Mouse (Mus musculus) stomach, embryonic 14.5 days (tissue): ENCODE measurements around the gene Ttc41. TPM values are rescaled to one million over a fixed set of nuclear protein-coding genes. Genes with fewer than 3 reads are reported as not detected.
A peak's percentile ranks its signal among the peaks of the same experiment; 100 is the strongest.

Experiments
- ATAC-seq: fragments of 200-750 bp; cut with Nextera tagmentation; 2 replicates; pipeline ENCODE4 v1.8.0; 2017; ENCODE audit warnings: low read depth, moderate TSS enrichment; ENCODE audit not compliant: insufficient number of reproducible peaks, insufficient read depth, low FRiP score
- H3K27ac ChIP-seq: fragments of 300-500 bp; sonication (generic); 2 replicates; pipeline ENCODE4 v1.5.1; 2014; ENCODE audit warnings: mild to moderate bottlenecking, low read length, moderate library complexity, mixed read lengths
- H3K27me3 ChIP-seq: fragments of 300-500 bp; sonication (generic); 2 replicates; pipeline ENCODE4 v1.6.1; 2014; ENCODE audit warnings: low read length, control low read depth, mixed read lengths; ENCODE audit not compliant: control insufficient read depth, insufficient read depth
- H3K36me3 ChIP-seq: fragments of 300-500 bp; sonication (generic); 2 replicates; pipeline ENCODE4 v1.6.1; 2014; ENCODE audit warnings: mild to moderate bottlenecking, control low read depth, low read length, moderate library complexity, mixed read lengths; ENCODE audit not compliant: control insufficient read depth, insufficient read depth
- H3K4me1 ChIP-seq: fragments of 300-500 bp; sonication (generic); 2 replicates; pipeline ENCODE4 v1.6.1; 2014; ENCODE audit warnings: low read length, control low read depth, mixed read lengths; ENCODE audit not compliant: control insufficient read depth, insufficient read depth
- H3K4me2 ChIP-seq: fragments of 300-500 bp; sonication (generic); replicated peaks from 2 replicates; pipeline ENCODE4 v1.6.1; 2014; ENCODE audit warnings: low read depth, low read length, control low read depth
- H3K4me3 ChIP-seq: fragments of 300-500 bp; sonication (generic); 2 replicates; pipeline ENCODE4 v1.5.1; 2014; ENCODE audit warnings: low read depth, low read length, control low read depth
- H3K9ac ChIP-seq: fragments of 300-500 bp; sonication (generic); replicated peaks from 2 replicates; pipeline ENCODE4 v1.6.1; 2014; ENCODE audit warnings: low read depth, mild to moderate bottlenecking, control low read depth, low read length, moderate library complexity, mixed read lengths
- H3K9me3 ChIP-seq: fragments of 300-500 bp; sonication (generic); 2 replicates; pipeline ENCODE4 v1.6.1; 2016; ENCODE audit warnings: low read depth, low read length, control low read depth; ENCODE audit not compliant: control insufficient read depth
- WGBS: fragments of 180-500 bp; shearing (Covaris S2); extraction: QIAGEN DNeasy Blood & Tissue Kit; methylation state at CpG from one replicate; pipeline ENCODE4 v1.1.7; 2014; 5-methylcytosine and 5-hydroxymethylcytosine counted together
- polyA plus RNA-seq: library from polyadenylated mRNA; unstranded; fragments of >200 nt; fragmentation: Nextera tagmentation; extraction: Ambion mirVana; gene quantifications from 2 replicates; pipeline ENCODE4 v1.2.1, GENCODE M21; 2014

Gene Ttc41
- polyA plus RNA-seq, 1 experiment from 2014 or later, result 1.8 TPM

GRCm38 (mm10) chr10:86761236-86761635 is 55.6 kb downstream of the Ttc41 start:
- ATAC-seq, result no peak
- Histone ChIP-seq H3K27ac (no peak overlapping the region), H3K4me2 (no peak overlapping the region), H3K9me3 (no peaks in the 10 kb centered on the region), H3K9ac (no peak overlapping the region), H3K4me3 (no peak overlapping the region), H3K36me3 (no peaks in the 10 kb centered on the region), H3K27me3 (no peaks in the 10 kb centered on the region), H3K4me1 (no peaks in the 10 kb centered on the region)
- 74% methylated on average over 1 of the region's 1 CpGs for WGBS

- no peak overlapping the region for H3K9ac ChIP-seq
- no peak for ATAC-seq
- H3K4me1 ChIP-seq, result no peaks in the 10 kb centered on the region
- H3K9me3 ChIP-seq, result no peaks in the 10 kb centered on the region
- 50% methylated on average over 7 of the region's 7 CpGs for WGBS
- H3K4me3 ChIP-seq, result no peak overlapping the region
- H3K36me3 ChIP-seq, result no peaks in the 10 kb centered on the region
- no peaks in the 10 kb centered on the region for H3K27me3 ChIP-seq
- no peak overlapping the region for H3K27ac ChIP-seq
- no peak overlapping the region for H3K4me2 ChIP-seq
Observed at GRCm38 (mm10) chr10:86761722-86762383, 56.2 kb downstream of the Ttc41 start.

GRCm38 (mm10) chr10:86762384-86762730 is 56.7 kb downstream of the Ttc41 start:
- no peaks in the 10 kb centered on the region for H3K4me1 ChIP-seq
- H3K27ac ChIP-seq, result no peak overlapping the region
- 66% methylated on average over 3 of the region's 3 CpGs for WGBS
- H3K4me2 ChIP-seq, result no peak overlapping the region
- no peak overlapping the region for H3K9ac ChIP-seq
- no peak overlapping the region for H3K4me3 ChIP-seq
- no peaks in the 10 kb centered on the region for H3K9me3 ChIP-seq
- ATAC-seq, result no peak
- no peaks in the 10 kb centered on the region for H3K27me3 ChIP-seq
- H3K36me3 ChIP-seq, result no peaks in the 10 kb centered on the region

GRCm38 (mm10) chr10:86763672-86764071 is 58.1 kb downstream of the Ttc41 start, which contains the start of gene Gm49358:
Gene Gm49358 (plus strand): TSS chr10:86763972.
- H3K4me1 ChIP-seq, result no peaks in the 10 kb centered on the region
- H3K36me3 ChIP-seq, result no peaks in the 10 kb centered on the region
- no peak for ATAC-seq
- 64% methylated on average over 5 of the region's 5 CpGs for WGBS
- no peaks in the 10 kb centered on the region for H3K27me3 ChIP-seq
- no peak within 1 kb of the TSS for H3K9ac ChIP-seq
- H3K27ac ChIP-seq, result no peak within 1 kb of the TSS
- no peaks in the 10 kb centered on the region for H3K9me3 ChIP-seq
- no peak within 1 kb of the TSS for H3K4me2 ChIP-seq
- no peak within 1 kb of the TSS for H3K4me3 ChIP-seq

- no peak overlapping the region for H3K4me3 ChIP-seq
- no peaks in the 10 kb centered on the region for H3K9me3 ChIP-seq
- 86% methylated on average over 4 of the region's 4 CpGs for WGBS
- H3K4me2 ChIP-seq, result no peak overlapping the region
- H3K27ac ChIP-seq, result no peak overlapping the region
- peaks cover 3% of the 10 kb centered on the region; the same call in 1 of the 2 replicates for H3K4me1 ChIP-seq
- no peaks in the 10 kb centered on the region for H3K27me3 ChIP-seq
- ATAC-seq, result no peak
- no peaks in the 10 kb centered on the region for H3K36me3 ChIP-seq
- H3K9ac ChIP-seq, result no peak overlapping the region
Observed at GRCm38 (mm10) chr10:86765344-86765966, 59.8 kb downstream of the Ttc41 start.

GRCm38 (mm10) chr10:86769216-86769615 is 63.6 kb downstream of the Ttc41 start:
- Histone ChIP-seq H3K4me3 (no peak overlapping the region), H3K4me1 (peaks cover 3% of the 10 kb centered on the region; the same call in 1 of the 2 replicates), H3K36me3 (no peaks in the 10 kb centered on the region), H3K27ac (peak overlapping the region; percentile 36; the same call in 1 of the 2 replicates), H3K9ac (no peak overlapping the region), H3K9me3 (no peaks in the 10 kb centered on the region), H3K27me3 (no peaks in the 10 kb centered on the region), H3K4me2 (no peak overlapping the region)
- no peak for ATAC-seq
- 45% methylated on average over 5 of the region's 5 CpGs for WGBS

GRCm38 (mm10) chr10:86769797-86770196 is 64.2 kb downstream of the Ttc41 start:
- H3K4me1 ChIP-seq, result peaks cover 3% of the 10 kb centered on the region; the same call in 1 of the 2 replicates
- no peak overlapping the region for H3K9ac ChIP-seq
- H3K9me3 ChIP-seq, result no peaks in the 10 kb centered on the region
- no peak overlapping the region for H3K27ac ChIP-seq
- no peak overlapping the region for H3K4me3 ChIP-seq
- H3K4me2 ChIP-seq, result no peak overlapping the region
- no peaks in the 10 kb centered on the region for H3K36me3 ChIP-seq
- no peak for ATAC-seq
- WGBS, result 43% methylated on average over 4 of the region's 4 CpGs
- no peaks in the 10 kb centered on the region for H3K27me3 ChIP-seq

- no peaks in the 10 kb centered on the region for H3K27me3 ChIP-seq
- H3K4me1 ChIP-seq, result peaks cover 5% of the 10 kb centered on the region; the same call in 1 of the 2 replicates
- no peaks in the 10 kb centered on the region for H3K9me3 ChIP-seq
- no peak overlapping the region for H3K4me2 ChIP-seq
- H3K36me3 ChIP-seq, result no peaks in the 10 kb centered on the region
- WGBS, result 76% methylated on average over 5 of the region's 5 CpGs
- H3K27ac ChIP-seq, result no peak overlapping the region
- no peak for ATAC-seq
- H3K9ac ChIP-seq, result no peak overlapping the region
- H3K4me3 ChIP-seq, result no peak overlapping the region
Observed at GRCm38 (mm10) chr10:86771701-86772100, 66.1 kb downstream of the Ttc41 start.
